Mouse (Mus musculus): Measurements from ENCODE around the gene Gprasp2. TPM values are rescaled to one million over a fixed set of nuclear protein-coding genes. Genes with fewer than 3 reads are reported as not detected.
"Not testable (repeated sequence)": the region's sequence is repeated elsewhere in the genome, so short reads cannot be mapped to it uniquely, and the experiment has no call there.

Gene Gprasp2
- polyA plus RNA-seq, 1 experiment from 2014 or later, result 6.1 TPM

DNA sequence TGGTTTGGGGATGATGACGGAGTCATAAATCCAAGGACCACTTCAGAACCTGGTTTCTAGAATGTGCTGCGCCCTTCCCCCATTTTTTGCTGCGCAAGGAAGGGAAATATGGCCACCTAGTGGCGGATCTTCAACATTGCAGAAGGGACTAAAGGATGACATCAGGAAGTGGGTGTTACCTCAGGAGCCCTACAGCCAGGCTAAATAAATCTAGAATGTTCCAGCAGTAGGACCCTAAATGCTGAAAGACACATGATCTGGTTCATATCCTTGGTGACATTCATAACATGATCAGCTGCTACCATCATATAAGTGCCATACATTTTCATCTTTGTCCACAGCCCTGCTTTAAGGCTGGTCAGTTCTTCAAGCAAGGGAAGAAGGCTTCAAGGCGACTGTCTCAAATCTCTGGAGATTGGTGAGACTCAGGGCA lies 41.6 kb upstream of the Gprasp2 start, which contains the start of gene Bhlhb9:
Bhlhb9 (plus strand) TSS at position 383 of the 433 bp plus-strand sequence.
- ATAC-seq (ENCODE audit: low FRiP score, low TSS enrichment), result peak; percentile 39
- 17% methylated on average over 3 of the region's 5 CpGs for WGBS
- Histone ChIP-seq H3K9ac (ENCODE audit: low read length) (peak within 1 kb of the TSS; percentile 51), H3K4me3 (ENCODE audit: low read depth, low read length) (peak within 1 kb of the TSS; percentile 45), H3K4me2 (replicated peaks; ENCODE audit: low read depth) (peak within 1 kb of the TSS; percentile 66)
- peak; percentile 74 for TF ChIP-seq CTCF (IDR thresholded peaks at IDR 0.05; ENCODE audit: low read depth)
- not testable (repeated sequence) for H3K9me3 ChIP-seq (ENCODE audit: control insufficient read depth, low read length); H3K27me3 ChIP-seq (ENCODE audit: control insufficient read depth, insufficient read depth, low read length); H3K36me3 ChIP-seq (ENCODE audit: control insufficient read depth, insufficient read depth, low read length); H3K4me1 ChIP-seq (replicated peaks; ENCODE audit: control insufficient read depth, insufficient read depth); H3K27ac ChIP-seq (replicated peaks)
- DNase-seq (ENCODE audit: low spot score), result peak; percentile 30

- no peak overlapping the region for H3K4me2 ChIP-seq (replicated peaks; ENCODE audit: low read depth)
- no peaks in the 10 kb centered on the region for H3K27me3 ChIP-seq (ENCODE audit: control insufficient read depth, insufficient read depth, low read length)
- no peak for TF ChIP-seq EP300 (optimal IDR thresholded peaks at IDR 0.05)
- no peak for TF ChIP-seq CTCF (IDR thresholded peaks at IDR 0.05; ENCODE audit: low read depth)
- no peak overlapping the region for H3K9ac ChIP-seq (ENCODE audit: low read length)
- H3K27ac ChIP-seq (replicated peaks), result no peak overlapping the region
- WGBS, result 98% methylated on average over 3 of the region's 3 CpGs
- no peaks in the 10 kb centered on the region for H3K36me3 ChIP-seq (ENCODE audit: control insufficient read depth, insufficient read depth, low read length)
- H3K4me1 ChIP-seq (replicated peaks; ENCODE audit: control insufficient read depth, insufficient read depth), result no peaks in the 10 kb centered on the region
- no peak for ATAC-seq (ENCODE audit: low FRiP score, low TSS enrichment)
- H3K4me3 ChIP-seq (ENCODE audit: low read depth, low read length), result no peak overlapping the region
- no peaks in the 10 kb centered on the region for H3K9me3 ChIP-seq (ENCODE audit: control insufficient read depth, low read length)
- no peak for DNase-seq (ENCODE audit: low spot score)
These were observed 34.7 kb upstream of the Gprasp2 start for GRCm38 (mm10) chrX:135804149-135804548.

- no peaks in the 10 kb centered on the region for H3K4me1 ChIP-seq (replicated peaks; ENCODE audit: control insufficient read depth, insufficient read depth)
- TF ChIP-seq CTCF (IDR thresholded peaks at IDR 0.05; ENCODE audit: low read depth), result peak; percentile 81
- TF ChIP-seq EP300 (optimal IDR thresholded peaks at IDR 0.05), result no peak
- H3K4me2 ChIP-seq (replicated peaks; ENCODE audit: low read depth), result no peak overlapping the region
- H3K4me3 ChIP-seq (ENCODE audit: low read depth, low read length), result no peak overlapping the region
- ATAC-seq (ENCODE audit: low FRiP score, low TSS enrichment) (no peak), DNase-seq (ENCODE audit: low spot score) (no peak)
- H3K27ac ChIP-seq (replicated peaks), result no peak overlapping the region
- 17% methylated on average over 1 of the region's 1 CpGs for WGBS
- H3K36me3 ChIP-seq (ENCODE audit: control insufficient read depth, insufficient read depth, low read length), result no peaks in the 10 kb centered on the region
- no peaks in the 10 kb centered on the region for H3K9me3 ChIP-seq (ENCODE audit: control insufficient read depth, low read length)
- no peak overlapping the region for H3K9ac ChIP-seq (ENCODE audit: low read length)
- H3K27me3 ChIP-seq (ENCODE audit: control insufficient read depth, insufficient read depth, low read length), result no peaks in the 10 kb centered on the region
These were observed 33.1 kb upstream of the Gprasp2 start for GRCm38 (mm10) chrX:135805780-135806179.

- ATAC-seq (ENCODE audit: low FRiP score, low TSS enrichment); H3K4me1 ChIP-seq (replicated peaks; ENCODE audit: control insufficient read depth, insufficient read depth); H3K9me3 ChIP-seq (ENCODE audit: control insufficient read depth, low read length); H3K4me3 ChIP-seq (ENCODE audit: low read depth, low read length); H3K27me3 ChIP-seq (ENCODE audit: control insufficient read depth, insufficient read depth, low read length); H3K9ac ChIP-seq (ENCODE audit: low read length); H3K36me3 ChIP-seq (ENCODE audit: control insufficient read depth, insufficient read depth, low read length); DNase-seq (ENCODE audit: low spot score); H3K27ac ChIP-seq (replicated peaks); H3K4me2 ChIP-seq (replicated peaks; ENCODE audit: low read depth): not testable (repeated sequence)
- WGBS, result 20% methylated on average over 1 of the region's 1 CpGs
These were observed 2.9 kb upstream of the Gprasp2 start for GRCm38 (mm10) chrX:135835896-135836295.

DNA sequence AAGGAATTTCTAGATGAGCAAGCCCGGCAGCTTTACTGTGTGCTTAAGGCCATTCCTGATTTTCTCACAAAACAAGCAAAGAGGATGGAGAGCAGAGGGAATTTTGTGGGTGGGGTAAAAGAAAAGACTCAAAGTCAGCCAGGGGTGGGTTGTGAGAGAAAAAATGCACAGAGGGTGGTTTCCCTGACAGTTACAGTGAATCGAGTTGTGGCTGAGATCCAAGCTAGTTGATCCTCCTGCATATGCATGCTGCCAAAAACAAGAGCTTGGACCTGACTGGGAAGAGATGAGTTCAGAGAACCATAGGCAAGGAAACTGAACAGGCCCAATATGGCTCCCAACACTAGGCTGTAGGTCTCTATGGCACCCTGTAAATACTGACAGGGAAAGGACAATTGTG lies 938 bp upstream of the Gprasp2 start:
- H3K36me3 ChIP-seq (ENCODE audit: control insufficient read depth, insufficient read depth, low read length), result no peaks in the 10 kb centered on the region
- WGBS, result 54% methylated on average over 2 of the region's 2 CpGs
- H3K4me3 ChIP-seq (ENCODE audit: low read depth, low read length), result no peak overlapping the region
- no peak overlapping the region for H3K27ac ChIP-seq (replicated peaks)
- no peak for TF ChIP-seq CTCF (IDR thresholded peaks at IDR 0.05; ENCODE audit: low read depth)
- no peak for TF ChIP-seq EP300 (optimal IDR thresholded peaks at IDR 0.05)
- no peak for ATAC-seq (ENCODE audit: low FRiP score, low TSS enrichment)
- no peaks in the 10 kb centered on the region for H3K4me1 ChIP-seq (replicated peaks; ENCODE audit: control insufficient read depth, insufficient read depth)
- H3K9me3 ChIP-seq (ENCODE audit: control insufficient read depth, low read length), result no peaks in the 10 kb centered on the region
- H3K9ac ChIP-seq (ENCODE audit: low read length), result no peak overlapping the region
- no peak overlapping the region for H3K4me2 ChIP-seq (replicated peaks; ENCODE audit: low read depth)
- no peak for DNase-seq (ENCODE audit: low spot score)
- H3K27me3 ChIP-seq (ENCODE audit: control insufficient read depth, insufficient read depth, low read length), result no peaks in the 10 kb centered on the region

- 22% methylated on average over 16 of the region's 17 CpGs for WGBS
- peak; percentile 68 for TF ChIP-seq CTCF (IDR thresholded peaks at IDR 0.05; ENCODE audit: low read depth)
- not testable (repeated sequence) for H3K27me3 ChIP-seq (ENCODE audit: control insufficient read depth, insufficient read depth, low read length); H3K4me1 ChIP-seq (replicated peaks; ENCODE audit: control insufficient read depth, insufficient read depth); H3K27ac ChIP-seq (replicated peaks); H3K9me3 ChIP-seq (ENCODE audit: control insufficient read depth, low read length); H3K9ac ChIP-seq (ENCODE audit: low read length); H3K36me3 ChIP-seq (ENCODE audit: control insufficient read depth, insufficient read depth, low read length)
- peak; percentile 32 for ATAC-seq (ENCODE audit: low FRiP score, low TSS enrichment)
- peak; percentile 14 for DNase-seq (ENCODE audit: low spot score)
- Histone ChIP-seq H3K4me3 (ENCODE audit: low read depth, low read length) (peak overlapping the region; percentile 36), H3K4me2 (replicated peaks; ENCODE audit: low read depth) (peak overlapping the region; percentile 55)
These were observed 860 bp downstream of the Gprasp2 start for GRCm38 (mm10) chrX:135839397-135840391.

GRCm38 (mm10) chrX:135866806-135867205 lies 28.0 kb downstream of the Gprasp2 start:
- H3K9ac ChIP-seq (ENCODE audit: low read length); ATAC-seq (ENCODE audit: low FRiP score, low TSS enrichment); H3K9me3 ChIP-seq (ENCODE audit: control insufficient read depth, low read length); H3K27me3 ChIP-seq (ENCODE audit: control insufficient read depth, insufficient read depth, low read length); H3K4me1 ChIP-seq (replicated peaks; ENCODE audit: control insufficient read depth, insufficient read depth); H3K4me3 ChIP-seq (ENCODE audit: low read depth, low read length); DNase-seq (ENCODE audit: low spot score); H3K27ac ChIP-seq (replicated peaks); H3K4me2 ChIP-seq (replicated peaks; ENCODE audit: low read depth); H3K36me3 ChIP-seq (ENCODE audit: control insufficient read depth, insufficient read depth, low read length): not testable (repeated sequence)
- 86% methylated on average over 9 of the region's 9 CpGs for WGBS
